Mouse (Mus musculus) neural tube, embryonic 14.5 days (tissue): Measurements from ENCODE around the gene Naa80. TPM values are rescaled to one million over a fixed set of nuclear protein-coding genes. Genes with fewer than 3 reads are reported as not detected.

ENCODE experiments used
- ATAC-seq: fragments of 200-750 bp; cut with Nextera tagmentation; 2 replicates; pipeline ENCODE4 v1.8.0; 2017; ENCODE audit warnings: low read depth, mild to moderate bottlenecking, moderate TSS enrichment, moderate library complexity
- H3K27ac ChIP-seq: fragments of 300-500 bp; sonication (generic); 2 replicates; pipeline ENCODE4 v1.5.1; 2014; ENCODE audit warnings: low read depth, mild to moderate bottlenecking, control low read depth, low read length, moderate library complexity, mixed read lengths
- H3K27me3 ChIP-seq: fragments of 300-500 bp; sonication (generic); 2 replicates; pipeline ENCODE4 v1.6.1; 2014; ENCODE audit warnings: low read length; ENCODE audit not compliant: control insufficient read depth, insufficient read depth
- H3K36me3 ChIP-seq: fragments of 300-500 bp; sonication (generic); 2 replicates; pipeline ENCODE4 v1.6.1; 2014; ENCODE audit warnings: low read length, mixed read lengths; ENCODE audit not compliant: control insufficient read depth, insufficient read depth
- H3K4me1 ChIP-seq: fragments of 300-500 bp; sonication (generic); 2 replicates; pipeline ENCODE4 v1.6.1; 2014; ENCODE audit warnings: low read length; ENCODE audit not compliant: control insufficient read depth, insufficient read depth
- H3K4me2 ChIP-seq: fragments of 300-500 bp; sonication (generic); 2 replicates; pipeline ENCODE4 v1.6.1; 2014; ENCODE audit warnings: mild to moderate bottlenecking, low read depth, low read length, control low read depth
- H3K4me3 ChIP-seq: fragments of 300-500 bp; sonication (generic); 2 replicates; pipeline ENCODE4 v1.5.1; 2014; ENCODE audit warnings: low read depth, low read length, control low read depth, mixed read lengths
- H3K9ac ChIP-seq: fragments of 300-500 bp; sonication (generic); replicated peaks from 2 replicates; pipeline ENCODE4 v1.6.1; 2014; ENCODE audit warnings: low read depth, mild to moderate bottlenecking, control low read depth, low read length, mixed read lengths
- H3K9me3 ChIP-seq: fragments of 300-500 bp; sonication (generic); 2 replicates; pipeline ENCODE4 v1.6.1; 2016; ENCODE audit warnings: low read length; ENCODE audit not compliant: control insufficient read depth
- WGBS: fragments of 180-500 bp; shearing (Covaris S2); extraction: QIAGEN DNeasy Blood & Tissue Kit; methylation state at CpG from one replicate; pipeline ENCODE4 v1.1.7; 2014; 5-methylcytosine and 5-hydroxymethylcytosine counted together
- polyA plus RNA-seq: library from polyadenylated mRNA; unstranded; fragments of >200 nt; fragmentation: Nextera tagmentation; extraction: Ambion mirVana; gene quantifications from 2 replicates; pipeline ENCODE4 v1.2.1, GENCODE M21; 2014

Naa80 gene
- polyA plus RNA-seq, 1 experiment from 2014 or later: 15.6 TPM

DNA sequence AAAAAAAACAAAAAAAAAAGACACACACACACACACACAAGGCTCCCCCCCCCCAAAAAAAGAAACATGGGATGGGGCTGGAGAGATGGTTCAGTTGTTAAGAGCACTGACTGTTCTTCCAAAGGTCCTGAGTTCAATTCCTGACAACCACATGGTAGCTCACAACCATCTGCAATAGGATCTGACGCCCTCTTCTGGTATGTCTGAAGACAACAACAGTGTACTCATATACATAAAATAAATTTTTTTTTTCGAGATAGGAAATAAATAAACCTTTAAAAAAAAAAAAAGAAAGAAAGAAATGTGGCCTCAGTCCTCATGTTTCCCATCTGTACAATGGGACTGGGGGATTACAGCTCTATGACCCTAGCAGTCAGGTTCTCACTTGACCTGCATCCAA is 38.8 kb downstream of the Naa80 start:
- H3K27ac ChIP-seq: no peak overlapping the region
- no peak overlapping the region for H3K9ac ChIP-seq
- H3K4me2 ChIP-seq: no peak overlapping the region
- H3K36me3 ChIP-seq: peaks cover 40% of the 10 kb centered on the region
- no peak overlapping the region for H3K4me3 ChIP-seq
- no peaks in the 10 kb centered on the region for H3K27me3 ChIP-seq
- no peaks in the 10 kb centered on the region for H3K9me3 ChIP-seq
- peaks cover 10% of the 10 kb centered on the region for H3K4me1 ChIP-seq
- no peak for ATAC-seq
- WGBS: 85% methylated on average over 2 of the region's 2 CpGs

DNA sequence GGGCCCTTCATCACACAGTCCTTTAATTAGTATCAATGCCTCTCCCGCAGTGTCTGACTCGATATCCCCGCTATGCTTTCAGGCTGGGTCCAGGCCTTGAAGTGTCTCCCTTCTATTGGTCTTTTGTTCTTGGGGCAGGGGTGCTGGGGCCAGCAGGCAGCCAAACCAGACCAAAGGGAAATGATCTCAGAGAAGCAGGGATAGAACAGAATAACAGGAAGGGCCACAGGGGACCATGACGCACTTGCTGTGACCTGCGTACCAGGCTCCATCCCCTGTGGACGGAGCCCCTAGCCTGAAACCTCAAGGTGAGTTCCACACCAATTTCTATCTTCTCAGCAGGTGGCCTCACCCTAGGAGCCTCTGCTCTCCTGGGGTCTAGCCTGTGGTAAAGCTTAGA is 39.4 kb downstream of the Naa80 start:
- 81% methylated on average over 6 of the region's 6 CpGs for WGBS
- peak overlapping the region; percentile 30 for H3K27ac ChIP-seq
- no peak for ATAC-seq
- H3K9me3 ChIP-seq: no peaks in the 10 kb centered on the region
- peaks cover 40% of the 10 kb centered on the region for H3K36me3 ChIP-seq
- no peak overlapping the region for H3K9ac ChIP-seq
- H3K4me1 ChIP-seq: peaks cover 6% of the 10 kb centered on the region; the same call in 1 of the 2 replicates
- no peaks in the 10 kb centered on the region for H3K27me3 ChIP-seq
- no peak overlapping the region for H3K4me3 ChIP-seq
- H3K4me2 ChIP-seq: no peak overlapping the region

- Histone ChIP-seq H3K36me3 (peaks cover 40% of the 10 kb centered on the region), H3K9ac (no peak overlapping the region)
- no peak for ATAC-seq
Measured at GRCm38 (mm10) chr9:107618778-107619545, 40.3 kb downstream of the Naa80 start.

GRCm38 (mm10) chr9:107619546-107619879 is 40.8 kb downstream of the Naa80 start:
- peak overlapping the region; percentile 2; the same call in 1 of the 2 replicates for H3K27ac ChIP-seq
- H3K4me3 ChIP-seq: no peak overlapping the region
- no peak overlapping the region for H3K9ac ChIP-seq
- no peaks in the 10 kb centered on the region for H3K9me3 ChIP-seq
- peaks cover 37% of the 10 kb centered on the region for H3K36me3 ChIP-seq
- 79% methylated on average over 13 of the region's 13 CpGs for WGBS
- no peak for ATAC-seq
- H3K27me3 ChIP-seq: no peaks in the 10 kb centered on the region
- no peak overlapping the region for H3K4me2 ChIP-seq
- H3K4me1 ChIP-seq: 0 out of 2 replicates have a peak, but pooled peaks cover 5% of the 10 kb centered on the region

More at GRCm38 (mm10) chr9:107618778-107619545, 40.3 kb downstream of the Naa80 start:
- Histone ChIP-seq H3K4me2 (no peak overlapping the region), H3K4me3 (no peak overlapping the region), H3K9me3 (no peaks in the 10 kb centered on the region), H3K27me3 (no peaks in the 10 kb centered on the region), H3K27ac (peak overlapping the region; percentile 30), H3K4me1 (0 out of 2 replicates have a peak, but pooled peaks cover 3% of the 10 kb centered on the region)
- WGBS: 50% methylated on average over 13 of the region's 13 CpGs

GRCm38 (mm10) chr9:107620954-107621353 is 42.3 kb downstream of the Naa80 start:
- no peak for ATAC-seq
- Histone ChIP-seq H3K27me3 (no peaks in the 10 kb centered on the region), H3K4me3 (no peak overlapping the region), H3K27ac (no peak overlapping the region), H3K36me3 (peaks cover 26% of the 10 kb centered on the region), H3K4me2 (no peak overlapping the region), H3K9ac (no peak overlapping the region), H3K9me3 (no peaks in the 10 kb centered on the region), H3K4me1 (0 out of 2 replicates have a peak, but pooled peaks cover 9% of the 10 kb centered on the region)

DNA sequence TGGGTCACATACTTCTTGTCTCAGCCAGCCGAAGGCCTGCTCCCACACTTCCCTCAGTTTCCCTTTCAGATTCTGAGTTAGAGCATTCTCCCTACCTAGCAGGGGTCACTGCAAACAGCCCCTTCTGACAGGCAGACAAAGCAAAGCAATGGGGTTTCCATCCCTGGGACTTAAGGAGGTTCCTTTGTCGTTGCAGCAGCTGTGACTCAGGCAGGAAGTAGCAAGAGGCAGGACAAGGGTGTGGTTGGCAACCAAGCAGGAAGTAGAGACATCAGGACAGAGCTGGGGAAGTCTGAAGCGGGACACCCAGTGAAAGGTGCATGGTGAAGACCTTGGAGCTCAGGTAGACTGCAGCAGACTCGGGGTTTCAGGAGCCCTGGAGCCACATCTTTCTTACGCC is 45.9 kb downstream of the Naa80 start:
- no peaks in the 10 kb centered on the region for H3K9me3 ChIP-seq
- ATAC-seq: no peak

GRCm38 (mm10) chr9:107624951-107625350 is 46.3 kb downstream of the Naa80 start:
- no peak overlapping the region for H3K4me3 ChIP-seq
- H3K9ac ChIP-seq: no peak overlapping the region
- peaks cover 44% of the 10 kb centered on the region for H3K4me1 ChIP-seq
- no peak for ATAC-seq
- 77% methylated on average over 3 of the region's 3 CpGs for WGBS
- H3K36me3 ChIP-seq: peaks cover under 1% of the 10 kb centered on the region; the same call in 1 of the 2 replicates
- no peak overlapping the region for H3K4me2 ChIP-seq
- H3K27ac ChIP-seq: peak overlapping the region; percentile 39
- H3K9me3 ChIP-seq: no peaks in the 10 kb centered on the region
- H3K27me3 ChIP-seq: no peaks in the 10 kb centered on the region

More for the DNA sequence above, 45.9 kb downstream of the Naa80 start:
- peaks cover 40% of the 10 kb centered on the region for H3K4me1 ChIP-seq
- peaks cover 5% of the 10 kb centered on the region; the same call in 1 of the 2 replicates for H3K36me3 ChIP-seq
- H3K27me3 ChIP-seq: no peaks in the 10 kb centered on the region
- H3K27ac ChIP-seq: peak overlapping the region; percentile 39
- H3K4me2 ChIP-seq: no peak overlapping the region
- H3K9ac ChIP-seq: no peak overlapping the region
- 73% methylated on average over 5 of the region's 5 CpGs for WGBS
- no peak overlapping the region for H3K4me3 ChIP-seq

GRCm38 (mm10) chr9:107625351-107626128 is 46.9 kb downstream of the Naa80 start:
- Histone ChIP-seq H3K4me1 (peaks cover 50% of the 10 kb centered on the region), H3K36me3 (no peaks in the 10 kb centered on the region; the same call in 1 of the 2 replicates), H3K9ac (no peak overlapping the region), H3K4me2 (0 out of 2 replicates have a peak overlapping the region, but pooled peaks have one; percentile 23), H3K27me3 (no peaks in the 10 kb centered on the region), H3K27ac (0 out of 2 replicates have a peak overlapping the region, but pooled peaks have one; percentile 91), H3K9me3 (no peaks in the 10 kb centered on the region), H3K4me3 (no peak overlapping the region)
- no peak for ATAC-seq
- WGBS: 87% methylated on average over 12 of the region's 12 CpGs
